Mouse (Mus musculus) skeletal muscle tissue, adult 2 months (tissue): ENCODE measurements around the gene Aifm2.

Experiments used
- DNase-seq: peaks from one replicate; pipeline ENCODE4 v3.0.0-alpha.2; 2012; ENCODE audit warnings: low read depth, low spot score

Aifm2 gene

DNA sequence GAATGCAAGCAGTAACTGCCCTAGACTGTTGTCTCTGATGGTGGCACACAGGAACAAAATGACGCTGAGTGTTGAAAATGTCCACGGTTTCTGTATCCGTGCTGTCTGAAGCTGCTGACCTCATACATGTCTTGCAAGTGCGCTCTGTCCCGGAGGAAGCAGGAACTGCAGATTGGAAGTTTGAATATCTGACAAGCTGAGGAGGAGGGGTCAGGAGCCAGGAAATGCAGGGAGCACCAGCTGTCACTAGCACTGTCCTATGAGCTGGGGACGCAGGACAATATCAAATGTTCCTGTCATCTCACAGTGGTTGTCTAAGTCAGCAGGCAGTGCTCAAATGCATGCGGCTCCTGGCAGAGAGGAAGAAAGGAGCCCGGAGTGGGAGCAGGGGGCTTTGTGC is 49.6 kb downstream of the Aifm2 start:
- no peak for DNase-seq

DNA sequence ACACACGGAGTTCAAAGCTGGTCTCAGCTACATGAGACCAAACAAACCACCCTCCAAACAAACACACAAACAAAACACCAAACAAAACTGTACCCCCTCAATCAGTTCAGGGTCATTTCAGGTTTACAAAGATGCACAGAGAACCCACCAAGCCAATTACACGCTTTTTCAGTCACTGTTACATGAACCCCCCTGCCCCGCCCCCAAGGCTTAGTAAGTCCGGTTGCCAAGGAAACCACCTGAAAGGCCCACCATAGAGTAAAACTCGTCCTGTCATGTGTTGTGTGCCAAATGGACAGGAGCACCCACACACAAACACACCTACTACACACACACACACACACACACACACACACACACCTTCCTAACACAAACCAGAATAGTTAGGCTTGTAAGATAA is 50.5 kb downstream of the Aifm2 start:
- no peak for DNase-seq

DNA sequence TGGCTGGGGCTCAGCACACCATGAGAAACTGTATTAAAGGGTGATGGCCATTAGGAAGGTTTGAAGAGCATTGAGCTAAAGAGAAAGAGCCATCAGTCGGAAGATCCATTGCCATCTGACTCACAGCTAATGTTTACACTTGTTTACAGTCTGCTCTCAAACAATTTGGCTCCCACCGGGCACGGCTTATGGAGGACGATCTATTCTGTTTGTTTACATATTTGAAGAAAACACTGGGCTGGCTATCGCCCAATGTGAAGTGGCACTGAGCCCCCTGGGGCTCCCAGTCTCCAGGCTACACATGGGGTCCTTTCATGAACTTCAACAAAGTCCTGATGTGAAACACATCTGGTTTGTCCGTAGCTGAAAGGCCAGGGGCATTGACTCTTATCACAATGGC is 51.7 kb downstream of the Aifm2 start:
- DNase-seq = no peak

DNA sequence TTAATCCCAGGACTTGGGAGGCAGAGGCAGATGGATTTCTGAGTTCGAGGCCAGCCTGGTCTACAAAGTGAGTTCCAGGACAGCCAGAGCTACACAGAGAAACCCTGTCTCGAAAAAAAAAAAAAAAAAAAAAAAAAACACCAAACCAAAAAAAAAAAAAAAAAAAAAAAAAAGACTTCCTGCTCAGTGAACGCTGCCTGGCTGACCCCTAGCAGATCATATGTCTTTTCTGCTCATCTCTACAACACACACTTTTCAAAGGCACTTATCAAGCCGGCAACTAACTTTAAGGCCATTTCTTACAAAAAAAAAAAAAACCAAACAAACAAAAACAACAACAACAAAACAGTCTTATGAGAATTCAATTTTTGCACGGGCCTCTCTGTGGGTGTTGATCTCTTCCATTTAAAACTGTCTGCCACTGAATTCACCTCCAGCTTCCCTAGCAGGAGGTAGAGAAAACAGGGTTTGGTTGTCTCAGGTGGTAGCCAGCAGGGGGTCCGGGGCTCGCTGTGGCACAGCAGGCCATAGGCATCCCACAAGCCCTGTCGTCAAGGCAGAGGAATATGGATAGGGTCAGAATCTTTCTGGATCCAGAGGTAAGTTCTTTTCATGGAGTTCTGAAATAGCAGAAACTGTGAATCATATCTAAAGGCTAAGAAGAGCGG is 66.5 kb downstream of the Aifm2 start:
- DNase-seq = no peak

DNA sequence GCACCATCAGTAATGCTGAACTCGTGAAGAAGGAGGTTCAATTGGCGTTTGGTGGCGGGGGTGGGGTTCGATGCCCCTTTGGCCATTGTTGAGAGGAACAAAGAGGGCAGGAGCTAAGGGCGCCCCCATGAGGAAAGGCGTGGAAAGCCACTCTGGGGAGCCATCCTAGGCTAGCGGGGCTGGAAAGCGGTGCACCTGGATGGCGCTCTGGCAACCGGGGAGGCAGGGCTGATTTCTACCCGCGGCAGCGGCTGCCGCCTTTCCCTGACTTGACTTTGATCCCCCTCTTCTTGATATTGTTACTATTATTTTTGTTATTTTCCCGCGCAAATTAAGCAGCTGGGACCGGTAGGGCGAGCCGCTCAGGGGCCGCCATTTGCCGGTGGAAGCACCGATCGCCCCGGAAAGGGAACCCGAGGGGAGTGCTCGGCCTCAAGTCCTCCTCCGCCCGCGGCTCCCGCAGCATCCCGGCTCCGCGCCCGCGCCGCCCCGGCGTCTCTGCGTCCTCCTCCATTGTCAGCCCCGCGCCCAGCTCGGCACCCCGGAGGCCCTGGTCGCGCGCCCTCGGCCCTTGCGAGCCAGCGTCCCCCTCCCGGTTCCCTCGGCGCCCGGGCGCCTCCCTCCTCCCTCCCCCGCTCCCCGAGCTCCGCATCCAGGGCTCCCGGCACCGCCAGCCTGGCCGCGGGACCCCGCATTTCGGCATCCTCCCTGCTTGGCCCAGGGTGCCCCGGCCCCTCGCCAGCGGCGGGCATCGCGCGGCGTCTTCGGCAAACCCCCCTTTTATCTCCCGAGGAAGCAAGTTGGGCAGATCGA is 67.9 kb downstream of the Aifm2 start:
- DNase-seq = no peak

DNA sequence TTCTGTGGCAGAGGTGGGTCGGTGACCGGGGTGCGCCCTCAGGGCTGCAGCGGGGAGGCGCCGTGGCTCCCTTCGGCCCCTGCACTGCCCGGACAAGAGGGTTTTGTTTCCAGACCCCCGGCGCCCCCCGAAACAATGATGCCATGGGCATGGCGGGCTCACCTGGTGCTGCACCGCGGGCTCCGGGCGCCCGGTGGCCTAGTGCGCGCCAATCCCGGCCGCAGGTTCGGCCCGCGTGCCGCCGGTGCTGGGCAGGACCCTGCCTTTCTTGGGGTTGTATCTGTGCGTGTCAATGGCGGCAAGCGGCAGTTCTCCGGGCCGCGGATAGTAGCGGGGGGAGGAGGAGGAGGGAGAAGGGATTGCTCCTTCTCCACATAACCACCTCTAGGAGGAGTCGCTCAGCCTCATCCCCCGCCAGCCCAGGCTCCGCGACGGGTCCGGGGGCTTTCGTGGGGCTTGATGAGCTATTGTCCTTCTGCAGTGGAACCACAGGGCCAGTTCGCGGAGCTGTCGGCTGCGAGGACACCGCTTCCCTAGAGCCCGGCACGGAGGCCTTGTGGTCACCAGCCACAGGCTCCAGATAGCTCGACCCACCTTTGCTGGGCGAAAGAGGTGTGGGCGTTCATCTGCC is 68.7 kb downstream of the Aifm2 start, which contains the start of gene H2afy2:
Gene H2afy2 (minus strand): TSS at position 527 of the 631 bp plus-strand sequence.
- no peak for DNase-seq

DNA sequence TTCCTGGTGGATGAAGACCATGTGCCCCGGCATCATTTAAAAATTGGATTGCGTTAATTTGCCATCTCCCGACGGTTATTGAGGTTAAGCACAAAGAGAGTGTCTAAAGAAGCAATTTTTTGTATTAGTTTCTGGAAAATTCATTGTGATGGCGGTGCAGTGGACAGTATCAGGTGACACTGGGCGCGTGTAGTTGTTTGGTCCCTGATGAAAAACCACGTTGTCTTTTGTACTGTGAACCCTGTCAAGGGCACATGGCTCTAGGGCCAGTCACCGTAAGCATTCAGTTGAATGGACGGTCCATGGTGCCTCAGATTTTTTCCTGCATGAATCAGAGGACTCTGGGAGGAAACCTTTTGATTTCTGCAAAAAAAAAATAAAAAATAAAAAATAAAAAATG is 69.4 kb downstream of the Aifm2 start:
- DNase-seq = no peak

DNA sequence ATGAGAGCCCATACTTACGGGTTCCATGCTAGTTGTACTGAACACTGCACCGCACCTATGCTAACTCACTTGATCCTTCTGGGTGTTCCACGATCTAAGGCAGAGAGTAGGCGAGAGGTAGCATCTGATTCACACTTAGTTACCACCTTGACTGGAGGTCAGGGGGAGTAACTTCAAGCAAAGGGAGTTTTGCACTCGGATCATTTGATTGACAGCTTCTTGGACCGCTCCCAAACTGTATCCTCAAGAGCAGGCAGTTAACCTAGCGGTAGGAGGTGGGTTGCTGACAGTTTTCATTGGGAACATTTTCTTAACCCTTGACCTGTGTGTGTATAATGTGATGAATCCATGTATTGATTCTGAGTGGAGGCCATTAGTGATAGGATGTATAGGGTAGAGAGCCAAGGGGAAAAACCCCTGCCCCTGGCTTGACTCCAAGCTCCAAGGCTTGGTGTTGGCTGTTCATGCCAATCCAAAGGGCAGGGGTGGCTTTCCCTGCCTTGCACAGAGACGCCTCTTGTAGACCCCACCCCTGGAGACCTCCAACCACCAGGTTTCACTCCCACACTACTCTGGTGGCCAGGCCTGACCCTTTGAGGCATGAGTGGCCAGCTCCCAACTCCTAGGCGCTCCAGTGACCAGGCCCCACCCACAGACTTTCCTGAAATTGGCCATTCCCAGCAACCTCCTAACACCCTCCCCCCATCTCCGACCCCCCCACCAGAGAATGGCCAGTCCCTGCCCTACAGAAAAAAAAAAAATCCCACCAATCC is 72.7 kb downstream of the Aifm2 start:
- DNase-seq = no peak

DNA sequence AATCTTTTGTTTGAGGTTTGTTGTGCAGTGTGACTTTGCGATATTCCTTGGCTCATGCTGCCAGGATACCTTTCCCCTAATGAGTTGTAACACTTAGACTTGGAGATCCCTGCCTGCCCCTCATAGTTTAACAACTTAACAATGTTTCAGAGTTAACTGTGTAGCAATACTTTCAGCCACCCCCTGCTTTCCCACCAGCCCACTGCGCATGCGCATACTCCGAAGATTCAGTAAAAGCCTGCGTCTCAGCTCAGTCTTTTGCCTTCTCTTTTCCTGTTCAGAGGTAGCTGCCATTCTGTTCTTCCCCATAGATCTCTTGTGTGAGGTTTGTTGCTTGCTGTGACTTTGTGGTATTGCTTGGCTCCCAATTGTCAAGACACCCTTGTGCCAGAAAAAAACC is 73.4 kb downstream of the Aifm2 start:
- DNase-seq = no peak
